Mouse (Mus musculus): Measurements from ENCODE around the gene Nlk.
"Not testable (repeated sequence)": the region's sequence is repeated elsewhere in the genome, so short reads cannot be mapped to it uniquely, and the experiment has no call there.

Gene Nlk

GRCm38 (mm10) chr11:78594271-78594964, 102.8 kb downstream of the Nlk start:
- DNase-seq: no peak

GRCm38 (mm10) chr11:78587677-78588076, 109.5 kb downstream of the Nlk start:
- not testable (repeated sequence) for DNase-seq

GRCm38 (mm10) chr11:78586099-78586498, 111.1 kb downstream of the Nlk start:
- DNase-seq: peak; percentile 22

GRCm38 (mm10) chr11:78582848-78583247, 114.3 kb downstream of the Nlk start:
- DNase-seq: no peak

GRCm38 (mm10) chr11:78574975-78575374, 122.2 kb downstream of the Nlk start:
- DNase-seq: no peak

- DNase-seq: no peak
Measured at GRCm38 (mm10) chr11:78574536-78574935, 122.6 kb downstream of the Nlk start.

GRCm38 (mm10) chr11:78574031-78574430, 123.1 kb downstream of the Nlk start:
- DNase-seq: not testable (repeated sequence)

- no peak for DNase-seq
Measured at GRCm38 (mm10) chr11:78571854-78572253, 125.3 kb downstream of the Nlk start.

- DNase-seq: no peak
Measured at GRCm38 (mm10) chr11:78571441-78571840, 125.7 kb downstream of the Nlk start.

GRCm38 (mm10) chr11:78569806-78570205, 127.4 kb downstream of the Nlk start:
- no peak for DNase-seq

- no peak for DNase-seq
Measured at GRCm38 (mm10) chr11:78568827-78569226, 128.3 kb downstream of the Nlk start.

- no peak for DNase-seq
Measured at GRCm38 (mm10) chr11:78567614-78568013, 129.6 kb downstream of the Nlk start.

GRCm38 (mm10) chr11:78566775-78567174, 130.4 kb downstream of the Nlk start:
- no peak for DNase-seq

- DNase-seq: peak; percentile 86
Measured at GRCm38 (mm10) chr11:78560447-78560846, 136.7 kb downstream of the Nlk start.

- DNase-seq: no peak
Measured at GRCm38 (mm10) chr11:78557241-78557640, 139.9 kb downstream of the Nlk start.

- DNase-seq: no peak
Measured at GRCm38 (mm10) chr11:78556070-78556469, 141.1 kb downstream of the Nlk start.

GRCm38 (mm10) chr11:78555623-78556022, 141.6 kb downstream of the Nlk start:
- DNase-seq: no peak

- no peak for DNase-seq
Measured at GRCm38 (mm10) chr11:78551059-78551398, 146.1 kb downstream of the Nlk start.

- DNase-seq: peak; percentile 98
Measured at GRCm38 (mm10) chr11:78550168-78551058, 146.8 kb downstream of the Nlk start, which contains the start of gene Tmem97. TSS of gene Tmem97 (minus strand) at chr11:78550777.

GRCm38 (mm10) chr11:78549491-78549987, 147.6 kb downstream of the Nlk start:
- DNase-seq: no peak

GRCm38 (mm10) chr11:78547718-78548460, 149.3 kb downstream of the Nlk start:
- DNase-seq: no peak

- no peak for DNase-seq
Measured at GRCm38 (mm10) chr11:78545181-78545580, 152.0 kb downstream of the Nlk start.

GRCm38 (mm10) chr11:78544449-78545111, 152.6 kb downstream of the Nlk start:
- no peak for DNase-seq
